Mouse (Mus musculus) hindbrain, embryonic 16.5 days (tissue): ENCODE data around the gene Mettl1. TPM values are rescaled to one million over a fixed set of nuclear protein-coding genes. Genes with fewer than 3 reads are reported as not detected.
A peak's percentile ranks its signal among the peaks of the same experiment; 100 is the strongest.
"Not testable (repeated sequence)": the region's sequence is repeated elsewhere in the genome, so short reads cannot be mapped to it uniquely, and the experiment has no call there.

Experiments
- ATAC-seq: fragments of 200-750 bp; cut with Nextera tagmentation; 2 replicates; pipeline ENCODE4 v1.8.0; 2017; ENCODE audit warnings: moderate TSS enrichment, moderate library complexity
- H3K27ac ChIP-seq: fragments of 300-500 bp; sonication (generic); 2 replicates; pipeline ENCODE4 v1.5.1; 2014; ENCODE audit warnings: low read depth, mild to moderate bottlenecking, control low read depth, low read length, moderate library complexity
- H3K27me3 ChIP-seq: fragments of 300-500 bp; sonication (generic); replicated peaks from 2 replicates; pipeline ENCODE4 v1.6.1; 2014; ENCODE audit warnings: low read length; ENCODE audit not compliant: control insufficient read depth, insufficient read depth
- H3K36me3 ChIP-seq: fragments of 300-500 bp; sonication (generic); 2 replicates; pipeline ENCODE4 v1.6.1; 2014; ENCODE audit warnings: mild to moderate bottlenecking, low read length, moderate library complexity, mixed read lengths; ENCODE audit not compliant: control insufficient read depth, insufficient read depth
- H3K4me1 ChIP-seq: fragments of 300-500 bp; sonication (generic); 2 replicates; pipeline ENCODE4 v1.6.1; 2014; ENCODE audit warnings: low read depth, low read length; ENCODE audit not compliant: control insufficient read depth, insufficient read depth
- H3K4me2 ChIP-seq: fragments of 300-500 bp; sonication (generic); 2 replicates; pipeline ENCODE4 v1.6.1; 2014; ENCODE audit warnings: mild to moderate bottlenecking, low read length, control low read depth, moderate library complexity
- H3K4me3 ChIP-seq: fragments of 300-500 bp; sonication (generic); 2 replicates; pipeline ENCODE4 v1.5.1; 2014; ENCODE audit warnings: mild to moderate bottlenecking, low read length, control low read depth, moderate library complexity
- H3K9ac ChIP-seq: fragments of 300-500 bp; sonication (generic); 2 replicates; pipeline ENCODE4 v1.6.1; 2014; ENCODE audit warnings: low read depth, mild to moderate bottlenecking, control low read depth, low read length, moderate library complexity
- H3K9me3 ChIP-seq: fragments of 300-500 bp; sonication (generic); 2 replicates; pipeline ENCODE4 v1.6.1; 2014; ENCODE audit warnings: mild to moderate bottlenecking, low read length, moderate library complexity; ENCODE audit not compliant: control insufficient read depth
- WGBS: fragments of 180-500 bp; shearing (Covaris S2); extraction: QIAGEN DNeasy Blood & Tissue Kit; methylation state at CpG from one replicate; pipeline ENCODE4 v1.1.7; 2014; 5-methylcytosine and 5-hydroxymethylcytosine counted together
- polyA plus RNA-seq: library from polyadenylated mRNA; unstranded; fragments of >200 nt; fragmentation: Nextera tagmentation; extraction: Ambion mirVana; gene quantifications from 2 replicates; pipeline ENCODE4 v1.2.1, GENCODE M21; 2015

The Mettl1 gene
- polyA plus RNA-seq, 1 experiment from 2014 or later: 24.2 TPM

DNA sequence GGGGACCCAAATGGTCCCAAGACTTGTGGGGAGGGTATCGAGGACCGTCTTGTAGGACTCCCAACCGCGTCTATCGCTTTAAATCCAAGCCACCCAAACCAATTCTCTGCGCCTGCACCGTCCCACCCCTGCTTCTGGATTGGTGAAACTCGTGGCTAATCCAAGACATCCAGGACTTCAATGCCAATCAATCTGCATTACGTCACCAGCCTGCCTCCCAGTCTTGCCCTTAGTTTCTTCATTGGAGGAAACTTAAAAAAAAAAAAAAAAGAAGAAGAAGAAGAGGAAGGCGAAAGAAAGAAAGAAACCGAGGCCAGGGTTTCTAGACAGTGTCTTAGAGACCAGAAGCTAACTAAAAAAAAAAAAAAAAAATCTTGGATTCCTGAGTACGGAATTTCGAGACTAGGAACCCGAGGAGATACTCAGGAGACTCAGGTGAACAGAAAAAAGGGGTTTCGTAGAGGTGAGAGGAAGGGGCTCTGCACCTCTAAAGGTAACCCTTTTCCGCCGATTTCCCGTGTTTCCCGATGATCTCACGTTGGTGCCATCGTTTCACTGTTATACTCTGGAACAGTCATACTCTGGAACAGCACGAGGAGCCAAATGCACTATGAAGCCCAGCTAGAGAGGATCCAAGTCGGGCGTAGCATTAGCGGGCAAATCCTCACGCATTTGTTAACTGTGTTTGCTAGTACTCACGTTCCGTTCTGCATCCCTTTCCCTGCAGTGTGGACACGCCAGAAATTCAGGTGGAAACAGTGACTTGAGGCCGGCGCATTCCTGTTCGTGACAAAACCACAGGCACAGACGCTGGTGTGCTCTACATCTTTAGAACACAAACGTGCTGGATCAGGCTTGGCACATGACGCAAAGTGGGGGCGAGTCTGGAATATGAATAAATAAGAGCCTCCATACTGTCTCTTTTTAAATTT, 29.2 kb downstream of the Mettl1 start, which contains the start of gene Tspan31:
TSS of gene Tspan31 (minus strand) at position 75 of the 932 bp plus-strand sequence.
- WGBS: 1% methylated on average over 36 of the region's 36 CpGs
- Histone ChIP-seq H3K4me2 (peak within 1 kb of the TSS; percentile 86), H3K27me3 (no peaks in the 10 kb centered on the region), H3K27ac (peak within 1 kb of the TSS; percentile 96), H3K4me3 (peak within 1 kb of the TSS; percentile 72), H3K4me1 (peaks cover 19% of the 10 kb centered on the region), H3K9me3 (no peaks in the 10 kb centered on the region), H3K9ac (peak within 1 kb of the TSS; percentile 78), H3K36me3 (peaks cover 31% of the 10 kb centered on the region)
- peak; percentile 94 for ATAC-seq

DNA sequence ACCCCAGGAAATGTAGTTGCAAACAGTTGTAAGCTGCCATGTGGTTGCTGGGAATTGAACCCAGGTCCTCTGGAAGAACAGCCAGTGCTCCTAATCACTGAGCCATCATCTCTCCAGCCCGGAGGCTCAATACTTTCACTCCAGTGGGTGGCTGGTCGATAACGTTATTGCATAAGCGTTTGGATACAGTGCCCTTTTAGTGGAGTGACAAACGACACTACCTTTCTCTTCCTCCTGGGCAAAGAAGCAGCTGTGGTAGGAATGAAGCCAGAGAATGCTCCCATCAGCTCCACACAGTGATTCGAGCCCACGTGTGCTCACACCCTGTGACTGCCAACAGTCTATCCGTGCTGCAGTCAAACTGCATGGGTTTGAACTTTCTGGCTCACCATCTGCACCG, 30.0 kb downstream of the Mettl1 start:
- Histone ChIP-seq H3K27me3 (no peaks in the 10 kb centered on the region), H3K9me3 (no peaks in the 10 kb centered on the region), H3K4me2 (peak overlapping the region; percentile 77), H3K36me3 (peaks cover 24% of the 10 kb centered on the region), H3K27ac (no peak overlapping the region), H3K4me3 (peak overlapping the region; percentile 72), H3K4me1 (peaks cover 21% of the 10 kb centered on the region), H3K9ac (no peak overlapping the region; the same call in 1 of the 2 replicates)
- no peak for ATAC-seq
- 81% methylated on average over 9 of the region's 9 CpGs for WGBS

DNA sequence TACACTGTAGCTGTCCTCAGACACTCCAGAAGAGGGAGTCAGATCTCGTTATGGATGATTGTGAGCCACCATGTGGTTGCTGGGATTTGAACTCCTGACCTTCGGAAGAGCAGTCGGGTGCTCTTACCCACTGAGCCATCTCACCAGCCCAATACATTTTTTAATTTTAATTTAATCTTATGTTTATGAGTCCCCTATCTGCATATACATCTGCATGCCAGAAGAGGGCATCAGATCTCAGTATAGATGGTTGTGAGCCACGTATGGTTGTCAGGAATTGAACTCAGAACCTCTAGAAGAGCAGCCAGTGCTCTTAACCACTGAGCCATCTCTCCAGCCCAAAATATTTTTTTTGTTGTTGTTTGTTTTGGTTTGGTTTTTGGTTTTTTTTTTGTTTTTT, 31.1 kb downstream of the Mettl1 start:
- not testable (repeated sequence) for H3K9ac ChIP-seq, H3K4me3 ChIP-seq, H3K27me3 ChIP-seq, ATAC-seq, H3K9me3 ChIP-seq, H3K4me2 ChIP-seq, H3K27ac ChIP-seq
- WGBS: 72% methylated on average over 4 of the region's 4 CpGs
- H3K4me1 ChIP-seq: peaks cover 24% of the 10 kb centered on the region
- H3K36me3 ChIP-seq: peaks cover 14% of the 10 kb centered on the region

DNA sequence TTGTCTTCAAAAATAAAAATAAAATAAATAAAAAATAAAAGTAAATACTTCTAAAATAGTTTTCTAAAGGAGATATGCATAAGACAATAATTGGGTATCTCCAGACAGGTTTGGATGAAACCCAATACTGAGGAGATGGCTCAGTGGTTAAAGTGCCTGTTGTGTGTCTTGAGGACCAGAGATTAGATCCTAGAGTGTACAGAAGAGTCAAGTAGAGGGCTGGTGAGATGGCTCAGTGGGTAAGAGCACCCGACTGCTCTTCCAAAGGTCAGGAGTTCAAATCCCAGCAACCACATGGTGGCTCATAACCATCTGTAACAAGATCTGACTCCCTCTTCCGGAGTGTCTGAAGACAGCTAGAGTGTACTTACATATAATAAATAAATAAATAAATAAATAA, 31.8 kb downstream of the Mettl1 start:
- not testable (repeated sequence) for H3K4me2 ChIP-seq, H3K36me3 ChIP-seq, H3K27ac ChIP-seq, H3K9me3 ChIP-seq, H3K9ac ChIP-seq, ATAC-seq, H3K27me3 ChIP-seq, H3K4me3 ChIP-seq
- H3K4me1 ChIP-seq: peaks cover 24% of the 10 kb centered on the region
- WGBS: 63% methylated on average over 2 of the region's 2 CpGs

DNA sequence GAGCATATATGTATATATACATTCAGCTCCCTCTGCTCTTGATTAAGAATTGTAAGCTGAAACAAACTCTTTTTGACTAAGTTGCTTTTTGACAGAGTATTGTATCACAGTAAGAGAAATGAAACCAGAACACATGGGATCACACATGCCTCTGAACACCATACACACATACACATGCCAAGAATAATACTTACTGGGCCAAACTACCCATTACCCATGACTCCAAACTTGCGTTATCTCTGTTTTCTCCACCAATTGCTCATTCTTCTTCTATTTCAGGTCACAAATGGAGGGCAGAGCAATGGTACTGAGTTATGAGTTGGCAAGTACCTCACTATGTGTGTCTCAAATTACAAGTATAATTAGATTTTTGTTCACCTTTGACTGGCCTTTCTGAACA, 32.8 kb downstream of the Mettl1 start:
- Histone ChIP-seq H3K4me3 (no peak overlapping the region), H3K27ac (no peak overlapping the region), H3K36me3 (no peaks in the 10 kb centered on the region), H3K4me1 (peaks cover 22% of the 10 kb centered on the region), H3K9ac (no peak overlapping the region), H3K27me3 (no peaks in the 10 kb centered on the region), H3K9me3 (no peaks in the 10 kb centered on the region), H3K4me2 (no peak overlapping the region)
- no peak for ATAC-seq
- 93% methylated on average over 1 of the region's 1 CpGs for WGBS

DNA sequence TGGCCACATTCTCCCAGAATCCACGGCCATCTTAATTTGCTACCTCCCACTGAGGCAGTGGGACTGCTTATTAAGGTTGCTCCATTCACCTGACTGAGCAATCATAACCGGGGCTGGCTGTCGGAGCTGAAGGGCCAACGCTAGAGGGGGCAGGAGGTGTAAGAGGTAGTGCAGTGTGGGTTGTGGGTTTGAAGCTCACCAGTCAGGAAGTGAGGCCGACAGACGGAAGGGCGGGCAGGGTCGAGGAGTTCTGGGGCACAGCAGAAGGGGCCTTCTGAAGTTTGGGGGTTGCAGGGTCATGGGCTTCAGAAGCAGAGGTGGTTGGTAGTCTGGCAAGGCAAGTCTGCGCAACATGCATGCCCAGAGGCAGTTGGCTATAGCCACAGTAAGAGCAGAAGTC, 33.9 kb downstream of the Mettl1 start, which contains the start of gene Agap2:
TSS of gene Agap2 (plus strand) at position 205 of the 400 bp plus-strand sequence.
- Histone ChIP-seq H3K27ac (no peak within 1 kb of the TSS), H3K9ac (no peak within 1 kb of the TSS; the same call in 1 of the 2 replicates), H3K9me3 (no peaks in the 10 kb centered on the region), H3K36me3 (no peaks in the 10 kb centered on the region), H3K4me2 (no peak within 1 kb of the TSS), H3K27me3 (no peaks in the 10 kb centered on the region), H3K4me3 (no peak within 1 kb of the TSS), H3K4me1 (peaks cover 17% of the 10 kb centered on the region)
- no peak for ATAC-seq
- 63% methylated on average over 9 of the region's 9 CpGs for WGBS

DNA sequence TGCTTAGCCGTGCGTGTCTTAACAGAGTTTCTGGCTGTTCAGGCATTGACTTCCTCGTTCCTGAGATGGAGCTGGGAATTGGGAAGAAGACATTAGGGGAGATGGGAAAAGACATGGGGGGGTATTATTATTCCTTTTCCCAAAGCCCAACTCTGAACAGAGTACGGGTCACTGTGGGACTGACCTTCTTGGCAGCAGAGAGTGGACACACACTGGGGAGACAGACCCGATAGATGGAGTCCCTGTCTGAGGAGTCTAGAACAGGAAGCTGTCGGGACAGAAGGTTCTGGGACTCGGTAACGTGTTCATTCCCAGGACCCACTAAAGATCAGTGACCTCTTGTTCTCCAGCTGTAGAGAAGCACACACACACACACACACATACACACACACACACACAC, 34.4 kb downstream of the Mettl1 start:
- no peaks in the 10 kb centered on the region for H3K9me3 ChIP-seq
- H3K27me3 ChIP-seq: no peaks in the 10 kb centered on the region
- no peak overlapping the region for H3K4me2 ChIP-seq
- peaks cover 23% of the 10 kb centered on the region for H3K4me1 ChIP-seq
- ATAC-seq: no peak
- 76% methylated on average over 8 of the region's 8 CpGs for WGBS
- no peaks in the 10 kb centered on the region for H3K36me3 ChIP-seq
- no peak overlapping the region for H3K27ac ChIP-seq
- H3K9ac ChIP-seq: no peak overlapping the region
- H3K4me3 ChIP-seq: no peak overlapping the region

DNA sequence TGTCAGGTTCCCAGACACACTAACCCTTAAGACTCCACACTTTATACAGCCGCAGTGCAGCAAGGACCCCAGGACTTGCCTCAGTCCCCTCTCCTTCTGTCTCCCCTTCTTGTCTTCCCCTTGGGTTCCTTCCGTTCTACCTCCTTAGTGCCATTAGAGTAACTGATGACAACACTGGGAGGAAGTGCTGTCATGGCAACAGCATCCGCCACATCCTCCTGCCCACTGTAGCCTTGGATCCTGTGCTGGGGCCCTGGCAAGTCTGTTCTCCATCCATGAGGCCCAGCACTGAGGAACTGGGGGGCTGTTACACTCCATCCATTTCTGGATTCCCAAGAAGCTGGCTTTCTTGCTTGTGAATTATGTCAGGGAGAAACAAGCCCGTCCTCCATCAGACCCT, 34.9 kb downstream of the Mettl1 start:
- peak overlapping the region; percentile 41; the same call in 1 of the 2 replicates for H3K9ac ChIP-seq
- H3K27me3 ChIP-seq: no peaks in the 10 kb centered on the region
- no peaks in the 10 kb centered on the region for H3K36me3 ChIP-seq
- no peak overlapping the region for H3K4me3 ChIP-seq
- H3K4me1 ChIP-seq: peaks cover 26% of the 10 kb centered on the region
- no peak overlapping the region for H3K27ac ChIP-seq
- no peaks in the 10 kb centered on the region for H3K9me3 ChIP-seq
- no peak for ATAC-seq
- 39% methylated on average over 4 of the region's 4 CpGs for WGBS
- no peak overlapping the region for H3K4me2 ChIP-seq

DNA sequence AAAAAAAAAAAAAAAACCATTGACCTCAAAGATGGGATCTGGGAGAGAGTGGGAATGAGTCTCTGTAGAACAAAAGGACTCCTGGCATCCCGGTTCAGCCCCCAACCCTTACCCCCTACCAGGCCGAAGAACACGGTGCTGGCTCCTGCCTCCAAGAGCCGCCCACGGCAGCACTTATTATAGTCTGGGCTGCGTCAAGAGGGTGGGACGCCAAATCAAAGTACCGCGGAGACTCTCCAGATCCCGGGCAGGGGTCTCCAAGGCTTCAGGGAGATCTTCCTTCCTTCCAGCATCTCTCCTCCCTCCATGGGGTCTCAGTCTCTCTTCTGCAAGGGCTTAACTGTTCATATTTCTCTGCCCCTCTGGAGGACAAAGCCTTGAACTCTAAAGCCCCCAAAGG, 36.3 kb downstream of the Mettl1 start:
- Histone ChIP-seq H3K9me3 (no peaks in the 10 kb centered on the region), H3K27me3 (no peaks in the 10 kb centered on the region), H3K27ac (peak overlapping the region; percentile 92), H3K4me2 (peak overlapping the region; percentile 86), H3K4me3 (peak overlapping the region; percentile 83), H3K36me3 (no peaks in the 10 kb centered on the region), H3K9ac (peak overlapping the region; percentile 49), H3K4me1 (peaks cover 33% of the 10 kb centered on the region)
- ATAC-seq: no peak; the same call in 1 of the 2 replicates
- WGBS: 8% methylated on average over 10 of the region's 10 CpGs
